Mouse (Mus musculus) liver, embryonic 16.5 days (tissue): Measurements from ENCODE around the gene Ckap2l. TPM values are rescaled to one million over a fixed set of nuclear protein-coding genes. Genes with fewer than 3 reads are reported as not detected.

Experiments used
- ATAC-seq: fragments of 200-750 bp; cut with Nextera tagmentation; 2 replicates; pipeline ENCODE4 v1.8.0; 2017; ENCODE audit warnings: low read depth, mild to moderate bottlenecking, moderate number of reproducible peaks, moderate library complexity
- H3K27ac ChIP-seq: fragments of 300-500 bp; sonication (generic); 2 replicates; pipeline ENCODE4 v1.5.1; 2014; ENCODE audit warnings: mild to moderate bottlenecking, low read length
- H3K27me3 ChIP-seq: fragments of 300-500 bp; sonication (generic); 2 replicates; pipeline ENCODE4 v1.6.1; 2014; ENCODE audit warnings: low read depth, low read length, mixed read lengths; ENCODE audit not compliant: control insufficient read depth, insufficient read depth
- H3K36me3 ChIP-seq: fragments of 300-500 bp; sonication (generic); 2 replicates; pipeline ENCODE4 v1.6.1; 2014; ENCODE audit warnings: mild to moderate bottlenecking; ENCODE audit not compliant: control insufficient read depth, insufficient read depth
- H3K4me1 ChIP-seq: fragments of 300-500 bp; sonication (generic); 2 replicates; pipeline ENCODE4 v1.6.1; 2014; ENCODE audit warnings: low read depth, low read length, mixed read lengths; ENCODE audit not compliant: control insufficient read depth
- H3K4me2 ChIP-seq: fragments of 300-500 bp; sonication (generic); 2 replicates; pipeline ENCODE4 v1.6.1; 2014; ENCODE audit warnings: low read depth, low read length, mixed read lengths
- H3K4me3 ChIP-seq: fragments of 300-500 bp; sonication (generic); 2 replicates; pipeline ENCODE4 v1.5.1; 2014; ENCODE audit warnings: low read depth, mild to moderate bottlenecking, low read length
- H3K9ac ChIP-seq: fragments of 300-500 bp; sonication (generic); 2 replicates; pipeline ENCODE4 v1.6.1; 2014; ENCODE audit warnings: low read depth, low read length
- H3K9me3 ChIP-seq: fragments of 300-500 bp; sonication (generic); replicated peaks from 2 replicates; pipeline ENCODE4 v1.6.1; 2016; ENCODE audit warnings: low read length; ENCODE audit not compliant: control insufficient read depth
- WGBS: fragments of 180-500 bp; shearing (Covaris S2); extraction: QIAGEN DNeasy Blood & Tissue Kit; methylation state at CpG from one replicate; pipeline ENCODE4 v1.1.7; 2014; ENCODE audit not compliant: insufficient replicate concordance; 5-methylcytosine and 5-hydroxymethylcytosine counted together
- polyA plus RNA-seq: library from polyadenylated mRNA; unstranded; fragments of >200 nt; fragmentation: Nextera tagmentation; extraction: Ambion mirVana; gene quantifications from 2 replicates; pipeline ENCODE4 v1.2.1, GENCODE M21; 2015

Gene Ckap2l
- polyA plus RNA-seq, 1 experiment from 2014 or later = 27.2 TPM

- H3K4me2 ChIP-seq = no peak overlapping the region
- no peak overlapping the region for H3K9ac ChIP-seq
- H3K27me3 ChIP-seq = no peaks in the 10 kb centered on the region
- no peak overlapping the region for H3K27ac ChIP-seq
- H3K36me3 ChIP-seq = peaks cover 69% of the 10 kb centered on the region
- H3K9me3 ChIP-seq = no peaks in the 10 kb centered on the region
- ATAC-seq = no peak
- no peak overlapping the region for H3K4me3 ChIP-seq
- no peaks in the 10 kb centered on the region for H3K4me1 ChIP-seq
- WGBS = 94% methylated on average over 5 of the region's 5 CpGs
These were observed 23.2 kb downstream of the Ckap2l start for GRCm38 (mm10) chr2:129273823-129274222.

DNA sequence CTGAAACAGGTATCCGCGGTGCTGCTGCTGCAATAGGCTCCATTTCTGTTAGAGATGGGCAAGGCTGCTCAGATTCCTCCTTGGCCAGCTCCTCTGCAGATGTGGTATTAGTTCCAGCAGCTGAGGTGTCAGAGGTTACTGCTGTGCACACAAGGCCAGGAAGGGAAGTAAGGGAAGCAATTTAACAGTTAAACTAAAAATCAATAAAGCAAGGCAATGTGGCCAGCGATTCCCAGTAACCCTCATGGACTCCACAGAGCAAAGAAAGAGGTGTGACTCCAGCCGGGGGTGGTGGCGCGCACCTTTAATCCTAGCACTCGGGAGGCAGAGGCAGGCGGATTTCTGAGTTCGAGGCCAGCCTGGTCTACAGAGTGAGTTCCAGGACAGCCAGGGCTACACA lies 26.4 kb downstream of the Ckap2l start:
- H3K9ac ChIP-seq = no peak overlapping the region
- ATAC-seq = no peak
- H3K4me3 ChIP-seq = no peak overlapping the region
- 81% methylated on average over 9 of the region's 9 CpGs for WGBS
- peaks cover 80% of the 10 kb centered on the region for H3K36me3 ChIP-seq
- no peak overlapping the region for H3K27ac ChIP-seq
- H3K27me3 ChIP-seq = no peaks in the 10 kb centered on the region
- H3K9me3 ChIP-seq = no peaks in the 10 kb centered on the region
- no peaks in the 10 kb centered on the region for H3K4me1 ChIP-seq
- no peak overlapping the region for H3K4me2 ChIP-seq

DNA sequence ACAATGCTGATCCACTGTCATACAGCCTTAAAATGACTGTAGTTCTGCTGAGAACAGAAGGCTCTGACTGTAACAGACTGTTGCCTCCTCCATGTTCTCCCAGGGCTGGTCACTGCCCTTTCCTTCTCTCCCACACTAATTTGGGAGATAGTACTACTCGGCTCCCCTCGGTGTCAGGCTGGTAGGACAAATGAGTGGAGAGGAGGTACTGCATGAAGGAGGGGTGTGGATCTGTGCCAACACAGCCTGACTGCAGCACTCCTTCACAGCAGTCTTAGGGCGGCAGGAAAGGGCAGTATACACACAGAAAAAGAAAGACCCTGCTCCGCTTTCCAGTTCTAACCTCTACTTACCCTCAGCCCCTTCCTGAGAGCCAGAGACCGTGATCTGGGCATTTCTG lies 27.0 kb downstream of the Ckap2l start:
- H3K27ac ChIP-seq = no peak overlapping the region
- no peak overlapping the region for H3K9ac ChIP-seq
- no peak for ATAC-seq
- H3K27me3 ChIP-seq = no peaks in the 10 kb centered on the region
- H3K4me2 ChIP-seq = no peak overlapping the region
- H3K36me3 ChIP-seq = peaks cover 75% of the 10 kb centered on the region
- WGBS = 94% methylated on average over 5 of the region's 5 CpGs
- H3K9me3 ChIP-seq = no peaks in the 10 kb centered on the region
- H3K4me1 ChIP-seq = no peaks in the 10 kb centered on the region
- H3K4me3 ChIP-seq = no peak overlapping the region

DNA sequence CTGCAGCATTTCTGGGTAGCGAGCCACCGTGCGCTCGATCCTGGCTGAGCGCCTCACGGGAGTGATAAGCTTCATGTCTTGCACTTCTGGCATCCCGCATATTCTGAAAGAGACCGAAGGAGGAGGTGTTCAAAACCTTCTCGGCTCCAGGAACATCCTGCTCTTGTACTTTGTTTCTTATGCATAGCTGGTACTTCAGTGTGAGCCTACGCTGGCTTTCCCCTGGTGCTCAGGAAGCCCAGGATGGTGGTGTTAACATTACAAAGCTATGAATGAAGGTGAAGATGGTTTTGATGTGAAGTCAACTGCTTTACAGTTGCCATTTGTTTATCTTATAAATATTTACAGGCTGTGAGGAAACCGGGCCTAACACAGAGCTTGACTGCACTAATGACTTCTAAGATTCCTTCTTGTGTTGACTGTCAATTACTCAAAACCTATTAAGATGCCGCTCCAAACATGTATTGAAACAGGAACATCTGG lies 27.8 kb downstream of the Ckap2l start:
- peaks cover 69% of the 10 kb centered on the region for H3K36me3 ChIP-seq
- ATAC-seq = no peak
- 92% methylated on average over 12 of the region's 12 CpGs for WGBS
- H3K9me3 ChIP-seq = no peaks in the 10 kb centered on the region
- no peak overlapping the region for H3K9ac ChIP-seq
- no peak overlapping the region for H3K4me3 ChIP-seq
- H3K27ac ChIP-seq = no peak overlapping the region
- H3K4me1 ChIP-seq = no peaks in the 10 kb centered on the region
- H3K27me3 ChIP-seq = no peaks in the 10 kb centered on the region
- no peak overlapping the region for H3K4me2 ChIP-seq

GRCm38 (mm10) chr2:129267738-129268137 lies 29.3 kb downstream of the Ckap2l start:
- H3K4me1 ChIP-seq = peaks cover 7% of the 10 kb centered on the region; the same call in 1 of the 2 replicates
- H3K27me3 ChIP-seq = no peaks in the 10 kb centered on the region
- no peaks in the 10 kb centered on the region for H3K9me3 ChIP-seq
- no peak overlapping the region for H3K4me2 ChIP-seq
- ATAC-seq = no peak
- peaks cover 56% of the 10 kb centered on the region for H3K36me3 ChIP-seq
- H3K4me3 ChIP-seq = no peak overlapping the region
- no peak overlapping the region for H3K27ac ChIP-seq
- no peak overlapping the region for H3K9ac ChIP-seq
- 85% methylated on average over 5 of the region's 5 CpGs for WGBS

- Histone ChIP-seq H3K27me3 (no peaks in the 10 kb centered on the region), H3K9me3 (no peaks in the 10 kb centered on the region), H3K4me2 (no peak overlapping the region), H3K4me1 (peaks cover 14% of the 10 kb centered on the region; the same call in 1 of the 2 replicates), H3K4me3 (no peak overlapping the region), H3K36me3 (peaks cover 40% of the 10 kb centered on the region), H3K9ac (no peak overlapping the region), H3K27ac (no peak overlapping the region)
- ATAC-seq = no peak
- WGBS = 69% methylated on average over 7 of the region's 7 CpGs
These were observed 31.7 kb downstream of the Ckap2l start for GRCm38 (mm10) chr2:129265316-129265715.

DNA sequence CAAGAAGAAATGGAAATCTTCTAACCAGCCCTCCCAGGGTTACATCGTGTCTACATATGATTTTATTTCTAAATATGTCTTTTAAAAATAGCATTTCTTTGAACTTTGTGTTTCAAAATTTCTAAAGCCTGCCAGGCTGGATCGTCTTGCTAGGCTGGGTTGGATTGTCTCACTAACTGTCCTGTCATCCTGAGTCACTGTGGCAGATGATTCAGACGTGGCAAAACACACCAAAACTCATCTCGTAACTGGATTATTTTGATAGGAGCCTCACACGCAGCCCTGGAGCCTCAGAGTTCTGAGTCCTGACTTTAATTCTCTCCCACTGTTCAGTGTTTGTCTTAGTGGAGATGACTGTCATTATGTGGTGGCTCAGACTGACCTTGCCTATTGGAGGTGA lies 33.9 kb downstream of the Ckap2l start:
- H3K27ac ChIP-seq = peak overlapping the region; percentile 79
- no peak overlapping the region for H3K4me2 ChIP-seq
- peak; percentile 72 for ATAC-seq
- no peaks in the 10 kb centered on the region for H3K9me3 ChIP-seq
- 42% methylated on average over 5 of the region's 5 CpGs for WGBS
- no peaks in the 10 kb centered on the region for H3K27me3 ChIP-seq
- H3K36me3 ChIP-seq = peaks cover 18% of the 10 kb centered on the region
- no peak overlapping the region for H3K4me3 ChIP-seq
- no peak overlapping the region for H3K9ac ChIP-seq
- H3K4me1 ChIP-seq = peaks cover 20% of the 10 kb centered on the region

DNA sequence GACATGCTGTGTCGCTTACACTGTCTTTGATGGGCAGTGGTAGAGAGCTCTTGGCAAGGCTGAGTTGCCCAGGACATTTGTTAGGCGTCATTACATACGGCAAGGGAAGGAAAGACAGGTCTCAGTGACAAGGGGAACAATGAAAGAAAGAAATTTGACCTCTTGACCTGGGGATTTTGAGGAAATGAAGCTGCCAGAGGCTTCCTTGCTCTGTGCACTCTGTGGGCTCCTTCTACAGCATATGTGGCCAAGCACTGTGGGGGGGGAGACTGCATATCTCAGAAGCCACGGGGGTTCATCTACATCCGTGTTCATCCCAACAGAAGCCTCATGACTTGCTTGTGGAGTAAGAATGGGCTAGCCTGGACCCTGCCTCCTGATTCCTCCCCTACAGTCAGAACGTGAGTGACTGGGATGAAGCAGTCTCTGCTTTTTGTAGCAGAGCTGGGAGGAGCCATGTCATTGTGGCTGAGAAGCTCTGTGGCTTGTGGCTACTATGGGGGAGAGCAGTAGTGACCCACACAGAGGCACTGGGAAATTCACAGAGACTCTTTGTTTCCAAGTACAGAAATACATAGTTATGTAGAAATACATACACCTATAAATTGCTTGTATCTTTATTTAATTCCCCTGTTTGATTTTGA lies 35.7 kb downstream of the Ckap2l start:
- Histone ChIP-seq H3K9me3 (no peaks in the 10 kb centered on the region), H3K4me3 (no peak overlapping the region), H3K36me3 (peaks cover 2% of the 10 kb centered on the region; the same call in 1 of the 2 replicates), H3K27ac (no peak overlapping the region), H3K9ac (no peak overlapping the region), H3K4me1 (peaks cover 21% of the 10 kb centered on the region), H3K4me2 (no peak overlapping the region), H3K27me3 (no peaks in the 10 kb centered on the region)
- 29% methylated on average over 6 of the region's 6 CpGs for WGBS
- no peak for ATAC-seq

- peaks cover 24% of the 10 kb centered on the region for H3K4me1 ChIP-seq
- no peak overlapping the region for H3K9ac ChIP-seq
These were observed 36.4 kb downstream of the Ckap2l start for GRCm38 (mm10) chr2:129260646-129261045.

More at GRCm38 (mm10) chr2:129260646-129261045, 36.4 kb downstream of the Ckap2l start:
- no peak overlapping the region for H3K27ac ChIP-seq
- no peaks in the 10 kb centered on the region for H3K27me3 ChIP-seq
- no peaks in the 10 kb centered on the region for H3K9me3 ChIP-seq
- ATAC-seq = no peak
- WGBS = 53% methylated on average over 3 of the region's 3 CpGs
- no peak overlapping the region for H3K4me2 ChIP-seq
- H3K36me3 ChIP-seq = no peaks in the 10 kb centered on the region
- H3K4me3 ChIP-seq = no peak overlapping the region
